Mouse (Mus musculus) MEL-GATA-1-ER (cell line): ENCODE data around the gene Kcnma1.

Experiments used
- DNase-seq: peaks from one replicate; pipeline ENCODE4 v3.0.0-alpha.2; 2012; ENCODE audit warnings: low read depth; ENCODE audit errors: extremely low read depth

Kcnma1 gene

GRCm38 (mm10) chr14:23874545-23874944, 139.7 kb downstream of the Kcnma1 start:
- DNase-seq: no peak

GRCm38 (mm10) chr14:23857034-23857433, 157.3 kb downstream of the Kcnma1 start:
- no peak for DNase-seq

GRCm38 (mm10) chr14:23854946-23855345, 159.3 kb downstream of the Kcnma1 start:
- no peak for DNase-seq

- DNase-seq: no peak
Observed at GRCm38 (mm10) chr14:23848529-23849141, 165.7 kb downstream of the Kcnma1 start.

- no peak for DNase-seq
Observed at GRCm38 (mm10) chr14:23846706-23847105, 167.6 kb downstream of the Kcnma1 start.

- DNase-seq: no peak
Observed at GRCm38 (mm10) chr14:23842025-23842424, 172.3 kb downstream of the Kcnma1 start.

- DNase-seq: no peak
Observed at GRCm38 (mm10) chr14:23839613-23840012, 174.7 kb downstream of the Kcnma1 start.

- no peak for DNase-seq
Observed at GRCm38 (mm10) chr14:23835387-23836111, 178.7 kb downstream of the Kcnma1 start.

- no peak for DNase-seq
Observed at GRCm38 (mm10) chr14:23831284-23831683, 183.0 kb downstream of the Kcnma1 start.

GRCm38 (mm10) chr14:23830316-23830715, 184.0 kb downstream of the Kcnma1 start:
- DNase-seq: no peak

GRCm38 (mm10) chr14:23828711-23829320, 185.5 kb downstream of the Kcnma1 start:
- DNase-seq: no peak

GRCm38 (mm10) chr14:23824937-23825336, 189.4 kb downstream of the Kcnma1 start:
- DNase-seq: no peak

GRCm38 (mm10) chr14:23824267-23824666, 190.0 kb downstream of the Kcnma1 start:
- no peak for DNase-seq

GRCm38 (mm10) chr14:23817585-23817984, 196.7 kb downstream of the Kcnma1 start:
- no peak for DNase-seq

- DNase-seq: no peak
Observed at GRCm38 (mm10) chr14:23810081-23810480, 204.2 kb downstream of the Kcnma1 start.

GRCm38 (mm10) chr14:23809124-23809523, 205.2 kb downstream of the Kcnma1 start:
- DNase-seq: no peak

- DNase-seq: no peak
Observed at GRCm38 (mm10) chr14:23806378-23806777, 207.9 kb downstream of the Kcnma1 start.

- no peak for DNase-seq
Observed at GRCm38 (mm10) chr14:23796878-23797277, 217.4 kb downstream of the Kcnma1 start.

- no peak for DNase-seq
Observed at GRCm38 (mm10) chr14:23792674-23793073, 221.6 kb downstream of the Kcnma1 start.

GRCm38 (mm10) chr14:23792076-23792475, 222.2 kb downstream of the Kcnma1 start:
- DNase-seq: no peak

- DNase-seq: no peak
Observed at GRCm38 (mm10) chr14:23791261-23791691, 223.0 kb downstream of the Kcnma1 start.

- DNase-seq: no peak
Observed at GRCm38 (mm10) chr14:23786687-23787073, 227.6 kb downstream of the Kcnma1 start.
